Mouse (Mus musculus) mouse embryonic stem cell (cell line): ENCODE measurements around the gene Ddx25.

Source experiments
- in situ Hi-C, 2 experiments: fragments of 300-500 bp; cut with MboI; formaldehyde crosslinking; loops; 1 replicate in 1 of 2; 3 replicates in 1 of 2; pipeline ENCODE4 v1.14.3; 2019 to 2020; ENCODE audit warnings: low sequenced_read_pairs in 2 of 2, low pct_unique_long_range_greater_than_20kb in 1 of 2, mixed read lengths in 1 of 2; ENCODE audit not compliant: unreplicated experiment in 1 of 2

The Ddx25 gene

DNA sequence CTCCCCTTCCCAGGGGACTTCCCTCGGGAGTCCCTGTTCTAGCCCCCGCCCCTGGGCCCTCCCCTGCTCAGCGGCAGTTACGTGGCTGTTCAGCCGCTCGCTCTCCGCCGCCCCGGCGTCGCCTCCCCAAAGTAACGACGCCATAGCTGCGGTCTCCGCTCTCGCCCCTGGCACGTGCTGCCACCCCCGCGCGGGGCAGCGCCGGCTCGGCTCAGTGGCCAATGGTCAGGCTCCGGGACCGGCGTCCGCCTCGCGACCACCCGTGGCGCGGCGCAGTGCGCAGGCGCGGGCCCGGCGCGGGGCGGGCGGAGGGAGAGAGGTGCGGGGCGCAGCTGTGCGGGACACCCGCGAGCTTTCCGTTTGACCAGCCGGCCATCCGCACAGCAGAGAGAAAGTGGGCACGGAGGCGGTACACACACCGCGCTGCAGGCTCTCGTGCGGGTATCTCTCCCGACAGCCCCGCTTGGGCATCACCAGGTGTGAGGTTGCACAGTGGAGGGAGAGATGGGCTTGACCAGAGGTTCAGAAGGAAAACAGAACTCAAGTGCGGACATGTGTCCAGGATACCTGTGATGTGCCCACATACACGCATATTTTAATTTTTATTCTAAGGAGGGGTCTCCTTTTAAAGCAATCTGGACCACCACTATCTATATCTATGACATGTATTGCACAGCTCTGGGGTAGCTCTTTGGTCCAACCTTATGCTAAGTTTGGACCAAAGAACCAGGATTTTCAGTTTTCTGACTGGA, at the start of gene Ddx25, which contains the start of gene Pus3:
Gene Ddx25, minus strand, starts transcription at position 272 of the 752 bp plus-strand sequence.
Gene Pus3, plus strand, starts transcription at position 339 of the 752 bp plus-strand sequence.
- in situ Hi-C loops = loop anchor here in 1 of 2 experiments (25.0 kb wide), 1 partner anchor 1154 kb away; no protein-coding TSS in a partner anchor

DNA sequence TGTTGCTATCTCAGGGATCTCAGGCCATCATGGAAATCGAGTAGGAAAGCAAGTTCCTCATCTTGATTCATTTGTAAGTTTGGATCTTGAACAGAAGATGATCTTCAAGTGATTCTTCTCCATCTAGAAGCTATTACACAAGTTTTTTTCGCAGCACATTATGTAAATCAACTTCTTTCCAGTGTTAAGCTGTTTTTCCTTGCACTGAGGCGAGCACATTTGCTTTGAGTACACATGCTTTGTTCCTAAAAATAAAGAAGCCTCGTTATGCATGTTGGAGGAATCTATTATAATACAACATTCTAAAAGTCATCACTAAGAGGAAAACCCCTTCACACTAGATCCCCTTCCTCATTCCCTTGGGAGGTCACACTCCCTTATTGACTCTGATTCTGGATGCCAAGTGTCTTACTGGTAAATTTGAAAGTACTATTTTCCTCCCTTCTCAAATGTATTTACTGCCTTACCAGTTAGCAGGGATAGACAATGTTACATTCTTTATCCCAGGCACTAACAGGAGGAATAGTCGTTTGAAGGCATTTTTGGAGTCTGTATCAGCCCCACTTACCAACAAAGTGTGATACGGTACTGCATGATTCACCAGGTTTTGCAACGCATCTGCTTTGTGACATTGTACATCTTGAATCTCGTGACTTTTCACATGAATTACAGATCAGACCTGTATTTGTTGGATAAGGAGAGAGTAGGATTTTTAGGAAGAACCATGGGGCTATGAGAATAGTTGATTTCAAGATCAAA, 49.5 kb upstream of the Ddx25 start:
- in situ Hi-C loops = no loop called here

DNA sequence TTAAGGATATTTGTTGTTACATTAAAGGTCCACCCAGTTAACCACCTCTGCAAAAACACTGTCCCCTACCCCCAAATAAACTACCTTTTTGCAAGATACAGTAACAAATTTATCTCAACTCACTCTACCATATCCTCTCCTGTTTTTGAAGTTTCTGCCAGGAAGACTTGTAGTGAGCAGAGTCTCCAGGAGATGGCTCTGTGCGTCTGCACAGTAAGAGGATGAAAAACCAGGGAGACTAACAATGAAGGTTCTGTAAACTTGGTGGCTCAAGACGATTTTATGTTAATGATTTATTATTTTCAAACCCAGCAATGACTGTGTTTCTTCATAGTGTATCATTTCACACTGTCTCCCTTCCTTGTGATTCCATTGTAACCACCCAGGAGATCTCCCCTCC, 34.6 kb upstream of the Ddx25 start:
- in situ Hi-C loops = no loop called here

DNA sequence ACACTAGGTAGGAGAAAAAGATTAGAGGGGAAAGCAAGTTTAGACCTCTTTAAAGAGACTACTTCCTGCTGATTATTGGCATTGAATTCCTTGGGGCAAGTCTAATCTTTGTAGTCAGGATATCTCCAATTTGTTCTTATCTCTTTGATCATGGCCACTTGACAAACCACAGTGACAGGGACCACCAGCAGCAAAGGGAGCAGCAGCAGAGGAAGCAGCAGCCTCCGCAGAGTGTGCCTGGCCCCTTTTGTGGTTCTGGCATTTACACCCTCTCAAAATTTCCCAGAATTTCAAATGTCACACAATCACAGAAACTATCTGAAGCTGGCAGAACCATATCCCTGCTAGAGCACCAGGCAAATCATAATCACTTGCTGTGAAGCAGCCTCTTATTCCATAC, 29.3 kb upstream of the Ddx25 start:
- in situ Hi-C loops = no loop called here

DNA sequence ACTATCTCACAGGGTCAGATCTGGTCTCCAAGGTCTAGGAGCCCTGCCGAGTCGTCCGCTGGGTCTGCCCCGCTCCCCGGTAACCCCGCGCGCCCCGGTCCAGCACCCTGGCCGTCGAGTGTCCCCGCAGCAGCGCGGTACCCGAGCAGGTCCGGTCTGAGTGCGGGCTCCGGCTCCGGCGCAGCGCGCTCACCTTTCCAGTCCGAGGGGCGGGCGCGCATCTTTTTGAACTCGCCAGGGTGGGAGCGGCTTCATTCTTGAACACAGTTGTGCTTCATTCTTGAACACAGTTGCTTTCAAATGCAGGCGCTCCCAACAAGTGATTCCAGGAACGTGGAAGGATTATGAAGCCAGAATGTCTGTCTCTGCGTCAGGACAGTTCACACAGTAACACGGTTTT, 16.1 kb upstream of the Ddx25 start:
- in situ Hi-C loops = loop anchor here in 1 of 2 experiments (25.0 kb wide), 1 partner anchor 1138 kb away; no protein-coding TSS in a partner anchor

DNA sequence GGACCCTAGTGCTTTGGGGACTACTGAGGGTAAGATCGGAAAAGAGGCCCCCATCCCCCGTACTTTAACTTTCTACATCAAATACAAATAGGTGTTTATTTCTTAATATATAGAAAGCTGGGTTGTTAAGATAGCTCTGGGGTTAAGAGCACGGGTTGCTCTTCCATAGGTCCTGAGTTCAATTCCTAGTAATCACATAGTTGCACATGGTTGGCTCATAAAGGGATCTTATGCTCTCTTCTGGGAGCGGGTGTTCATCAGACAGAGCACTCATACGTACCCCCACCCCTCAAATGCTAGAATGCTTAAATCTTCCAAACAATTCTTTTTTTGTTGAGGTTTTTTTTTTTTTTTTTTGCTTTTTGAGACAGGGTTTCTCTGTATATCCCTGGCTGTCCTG, 12.3 kb upstream of the Ddx25 start:
- in situ Hi-C loops = loop anchor here in 1 of 2 experiments (25.0 kb wide), 1 partner anchor 1142 kb away; no protein-coding TSS in a partner anchor

DNA sequence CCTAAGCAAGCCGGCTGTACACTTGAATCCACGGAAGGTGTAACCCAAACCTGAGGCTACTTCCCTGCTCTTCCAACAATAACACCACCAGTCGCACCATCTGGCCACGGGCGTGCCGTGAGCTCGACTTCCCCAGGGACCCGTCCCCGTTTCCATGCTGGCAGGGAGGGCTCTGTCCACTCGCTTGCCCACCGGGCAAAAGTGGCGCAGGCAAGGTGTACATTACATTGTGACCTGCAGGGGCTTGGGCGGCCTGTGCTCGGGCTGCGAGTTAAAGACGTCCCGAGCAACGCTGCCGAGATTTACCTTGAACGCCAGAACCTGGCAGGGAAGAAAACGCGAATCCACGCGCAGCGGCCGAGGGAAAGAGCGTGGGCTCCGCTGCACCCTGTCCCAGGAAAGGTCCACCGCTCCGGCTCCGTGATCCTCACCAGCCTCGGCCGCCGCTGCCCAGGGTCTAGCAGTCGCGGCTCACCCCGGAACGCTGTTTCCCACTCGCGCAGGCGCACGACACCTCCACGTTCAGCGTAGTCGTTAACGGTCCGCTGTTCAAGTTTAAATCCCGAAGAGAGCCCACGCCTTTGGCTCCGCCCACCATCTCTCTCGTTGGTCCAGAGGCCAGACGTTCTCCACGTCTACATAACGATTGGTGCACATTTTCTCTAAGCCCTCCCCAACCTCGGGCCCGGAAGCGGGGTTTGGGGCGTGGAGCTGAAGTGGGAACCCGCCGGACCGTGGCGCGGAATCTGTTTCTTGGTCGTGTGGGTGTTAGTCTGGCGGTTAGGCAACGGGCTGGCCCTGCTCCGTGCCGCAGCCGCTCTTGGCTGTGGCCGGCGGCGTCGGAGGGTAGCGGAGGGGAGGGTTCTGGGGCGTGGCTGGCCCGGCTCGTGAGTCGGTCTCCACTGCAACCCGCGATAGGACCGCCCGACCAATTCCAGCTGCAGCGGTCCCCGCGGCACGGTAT, 11.5 kb upstream of the Ddx25 start, which contains the start of the genes Pate2 and Hyls1:
Gene Pate2, plus strand, starts transcription at position 714 of the 964 bp plus-strand sequence.
Gene Hyls1, minus strand, starts transcription at position 828 of the 964 bp plus-strand sequence.
- in situ Hi-C loops = loop anchor here in 1 of 2 experiments (25.0 kb wide), 1 partner anchor 1142 kb away; no protein-coding TSS in a partner anchor

DNA sequence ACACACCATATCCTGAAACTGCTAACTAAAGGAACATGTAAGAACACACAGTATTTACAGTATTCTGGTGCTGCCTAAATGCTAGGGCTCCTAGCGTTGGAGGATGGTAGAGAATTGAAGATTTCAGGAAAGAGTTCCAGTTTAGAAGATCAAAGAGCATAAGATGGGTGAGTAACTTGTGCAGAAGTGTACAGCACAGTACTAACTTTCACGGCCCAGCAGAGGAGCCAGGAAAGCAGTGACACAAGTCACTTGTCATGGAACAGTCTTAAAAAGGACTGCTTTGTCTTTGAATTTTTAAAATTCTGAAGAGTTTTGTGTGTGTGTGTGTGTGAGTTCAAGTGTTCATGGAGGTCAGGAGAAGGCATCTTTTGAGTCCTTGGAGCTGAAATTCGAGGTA, 9.7 kb upstream of the Ddx25 start:
- in situ Hi-C loops = loop anchor here in 1 of 2 experiments (25.0 kb wide), 1 partner anchor 1144 kb away; no protein-coding TSS in a partner anchor

DNA sequence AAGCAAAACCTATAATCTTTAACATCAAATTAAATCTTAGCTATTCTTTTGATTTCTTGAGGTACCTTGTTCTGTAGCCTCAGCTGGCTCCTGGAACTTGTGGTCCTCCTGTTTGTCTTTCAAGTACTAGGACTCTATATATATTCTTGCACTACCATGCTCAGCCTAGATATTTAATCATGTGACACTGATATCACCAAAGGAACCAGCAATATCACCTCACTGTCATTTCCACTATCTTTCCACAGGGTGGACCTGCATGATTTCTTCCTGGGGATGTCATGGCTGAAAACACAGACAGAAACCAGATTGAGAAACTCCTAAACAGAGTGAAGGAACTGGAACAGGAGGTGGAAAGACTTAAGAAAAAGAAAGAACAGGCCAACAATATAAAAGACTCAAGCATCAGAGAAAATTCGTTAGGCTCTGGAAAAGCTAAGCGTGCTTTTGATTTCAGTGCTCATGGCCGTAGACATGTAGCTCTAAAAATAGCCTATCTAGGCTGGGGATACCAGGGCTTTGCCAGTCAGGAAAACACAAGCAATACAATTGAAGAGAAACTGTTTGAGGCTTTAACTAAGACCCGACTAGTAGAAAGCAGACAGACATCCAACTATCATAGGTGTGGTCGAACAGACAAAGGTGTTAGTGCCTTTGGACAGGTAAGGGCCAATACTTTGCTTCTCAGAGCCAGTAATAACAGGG, 6.4 kb upstream of the Ddx25 start:
- in situ Hi-C loops = loop anchor here in 1 of 2 experiments (25.0 kb wide), 1 partner anchor 1148 kb away; no protein-coding TSS in a partner anchor

DNA sequence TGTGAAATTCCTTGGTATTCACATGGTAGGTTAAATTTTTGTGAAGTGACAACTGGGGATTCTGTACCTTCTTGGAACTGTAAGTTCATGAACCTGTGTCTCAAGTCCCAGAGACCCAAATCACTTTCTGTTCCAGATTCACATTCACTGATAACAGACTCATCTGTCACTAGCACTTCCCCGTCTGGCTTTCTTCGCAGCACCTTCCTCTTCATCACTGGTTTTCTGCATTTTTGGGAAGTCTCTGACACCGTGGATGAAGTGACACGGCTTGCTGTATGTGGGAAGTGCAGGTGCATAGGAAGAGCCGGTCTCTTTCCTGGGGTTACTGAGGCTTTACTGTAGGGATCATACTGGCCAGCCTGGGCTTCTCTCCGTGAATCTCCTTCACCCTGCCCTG, 3.3 kb upstream of the Ddx25 start:
- in situ Hi-C loops = loop anchor here in 1 of 2 experiments (25.0 kb wide), 1 partner anchor 1151 kb away; no protein-coding TSS in a partner anchor

DNA sequence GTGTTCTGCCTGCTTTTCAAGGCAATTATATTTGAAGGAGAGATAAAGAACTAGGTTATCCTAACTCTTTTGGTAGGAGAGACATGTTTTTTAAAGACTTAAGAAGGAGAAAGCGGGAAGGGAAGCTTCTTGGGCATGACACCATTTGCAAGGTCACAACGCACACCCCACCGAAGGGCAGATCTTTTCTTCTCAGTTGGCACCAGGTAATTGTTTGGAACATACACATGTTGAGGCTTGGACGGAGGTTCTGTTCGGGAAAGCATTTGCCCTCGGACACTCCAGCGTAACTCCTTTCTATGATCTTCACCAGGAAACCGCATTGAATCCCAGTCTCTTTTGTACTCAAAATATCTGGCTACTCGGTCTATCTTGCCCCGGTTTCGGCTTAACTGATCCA, 2.7 kb upstream of the Ddx25 start:
- in situ Hi-C loops = loop anchor here in 1 of 2 experiments (25.0 kb wide), 1 partner anchor 1151 kb away; no protein-coding TSS in a partner anchor

DNA sequence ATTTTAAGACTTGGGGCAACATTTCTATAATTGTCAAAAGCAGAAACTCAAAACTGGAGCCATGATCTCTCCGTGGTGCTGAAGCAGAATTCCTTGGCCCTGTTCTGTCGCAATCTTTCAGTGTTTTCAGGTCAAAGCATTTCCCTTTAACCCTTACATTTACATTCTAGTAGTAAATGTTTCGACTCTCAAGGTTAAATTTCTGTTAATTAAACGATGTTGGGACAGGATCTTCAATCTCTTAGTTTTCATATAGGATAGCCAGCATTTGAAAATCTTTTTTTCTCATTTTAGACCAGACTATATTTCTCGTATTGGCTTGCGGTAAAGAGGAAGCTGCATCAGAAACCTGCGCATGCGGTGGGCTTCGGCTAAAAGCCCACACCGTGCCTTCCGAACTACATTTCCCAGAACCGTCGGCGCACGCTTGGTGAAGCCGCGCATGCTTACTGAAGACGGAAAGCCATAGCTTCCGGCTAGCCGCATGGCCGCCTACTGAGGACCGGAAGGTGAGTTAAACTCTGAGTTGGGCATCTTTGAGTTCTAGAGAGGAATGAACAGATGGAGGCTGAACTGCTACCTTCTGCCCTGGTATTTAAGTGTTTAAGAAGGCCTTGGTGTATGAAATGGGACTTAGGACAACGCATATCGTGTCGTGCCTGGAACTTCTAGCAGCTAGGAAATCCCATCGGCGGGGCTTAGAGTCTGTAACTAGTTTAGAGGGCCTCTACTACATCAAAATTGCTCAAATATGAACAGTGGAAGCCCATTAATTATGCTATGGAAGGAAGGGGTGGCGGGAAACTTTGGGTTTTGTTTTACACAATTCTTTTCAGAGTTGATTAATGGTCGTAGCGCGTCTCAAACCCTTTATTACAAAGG, 922 bp upstream of the Ddx25 start:
- in situ Hi-C loops = loop anchor here in 1 of 2 experiments (25.0 kb wide), 1 partner anchor 1153 kb away; no protein-coding TSS in a partner anchor

DNA sequence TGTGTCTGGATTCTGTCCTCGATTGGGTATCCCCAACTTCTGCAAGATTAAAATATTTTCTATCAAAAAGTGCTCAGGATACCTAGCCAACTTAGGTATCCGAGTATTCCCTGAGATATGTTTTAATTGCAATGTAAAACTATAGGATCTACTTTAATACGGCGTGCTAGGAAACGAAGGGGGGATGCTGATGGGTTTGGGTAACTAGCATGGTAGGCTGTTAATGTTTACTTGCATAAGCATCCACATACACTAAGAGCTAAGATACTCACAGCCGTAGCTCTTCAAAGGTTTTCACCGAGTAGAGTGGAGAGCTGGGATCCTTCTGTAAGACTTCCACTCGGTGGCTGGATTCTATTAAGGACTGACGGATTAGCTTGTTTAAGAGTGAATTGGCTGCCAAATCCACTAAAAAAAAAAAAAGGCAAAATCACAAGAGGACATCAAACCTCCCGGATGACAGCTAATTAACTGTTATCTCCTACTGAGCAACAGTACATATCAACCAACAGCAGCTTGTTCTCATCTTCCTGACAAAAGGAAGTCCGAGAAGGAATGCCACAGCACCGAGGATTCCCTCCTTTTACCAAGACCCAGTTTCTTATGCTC, 1.7 kb downstream of the Ddx25 start:
- in situ Hi-C loops = loop anchor here in 1 of 2 experiments (25.0 kb wide), 1 partner anchor 1156 kb away; no protein-coding TSS in a partner anchor

DNA sequence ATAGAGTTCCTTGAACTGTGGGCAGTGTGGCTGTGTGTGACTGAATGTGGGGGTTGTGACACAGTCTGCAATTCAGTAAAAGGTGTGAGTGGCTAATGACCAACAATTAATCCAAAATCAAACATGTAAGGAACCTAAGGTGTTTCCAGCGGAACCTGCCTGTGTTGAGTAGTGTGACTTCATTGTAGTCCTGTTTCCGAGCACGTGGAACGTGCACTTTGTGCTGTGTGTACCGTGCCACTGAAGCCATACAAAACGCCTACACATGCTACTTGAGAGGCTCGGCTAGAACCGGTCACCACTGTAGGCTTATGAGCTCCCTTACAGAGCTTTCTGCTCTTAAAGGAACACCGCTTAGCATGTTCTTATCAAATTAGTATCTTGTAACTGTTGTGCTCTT, 9.9 kb downstream of the Ddx25 start:
- in situ Hi-C loops = no loop called here

DNA sequence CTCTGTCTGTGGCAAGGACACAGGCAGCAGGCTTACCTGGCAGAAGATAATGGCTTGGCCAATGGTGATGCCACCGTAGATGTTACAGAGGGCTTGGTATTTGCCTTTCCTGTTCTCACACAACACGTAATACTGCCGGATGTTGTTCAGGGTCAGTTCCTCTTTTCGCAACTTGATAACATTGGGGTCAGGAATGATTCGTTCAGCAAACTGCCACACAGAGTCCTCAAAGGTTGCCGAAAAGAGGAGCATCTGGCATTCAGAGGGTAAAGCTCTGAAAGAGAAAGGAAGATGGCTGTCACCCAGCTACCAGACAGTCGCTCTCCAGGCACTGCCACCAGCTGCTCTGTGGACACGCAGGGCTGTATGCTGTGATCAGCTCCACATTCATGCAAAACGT, 11.6 kb downstream of the Ddx25 start:
- in situ Hi-C loops = no loop called here

DNA sequence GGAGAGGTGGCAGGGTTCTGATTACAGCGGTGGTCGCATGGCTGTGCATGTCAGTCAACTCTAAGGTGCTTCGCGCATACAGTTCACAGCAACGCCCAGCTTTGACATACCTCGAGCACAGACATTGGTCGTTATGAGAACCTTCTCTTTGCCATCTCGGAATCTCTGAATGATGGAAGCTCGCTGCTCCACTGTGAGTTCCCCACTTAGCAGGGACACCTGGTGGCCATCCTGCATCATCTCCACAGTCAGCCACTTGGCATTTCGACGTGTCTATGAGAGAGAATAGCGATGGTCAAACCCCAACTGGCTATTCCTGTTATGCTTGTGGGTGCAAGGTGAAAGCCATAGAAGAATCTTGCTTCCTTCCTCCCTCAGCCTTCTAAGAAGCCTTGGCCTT, 12.6 kb downstream of the Ddx25 start:
- in situ Hi-C loops = no loop called here
